Mouse (Mus musculus) liver, embryonic 14.5 days (tissue): Measurements from ENCODE around the gene Ddah1.

ENCODE experiments used
- CTCF ChIP-seq: IDR thresholded peaks from 2 replicates; pipeline ENCODE4 v1.5.1; 2016; ENCODE audit warnings: antibody characterized with exemption, low read depth, control low read depth
- EP300 ChIP-seq: IDR thresholded peaks from 2 replicates; pipeline ENCODE4 v1.6.1; 2016; ENCODE audit warnings: antibody characterized with exemption, low read depth

GRCm38 (mm10) chr3:145883233-145883632 lies 124.8 kb downstream of the Ddah1 start:
- TF ChIP-seq CTCF (no peak), EP300 (no peak)
